Mouse (Mus musculus): ENCODE data around the gene Zfp58.

- TF ChIP-seq POLR2A (IDR thresholded peaks at IDR 0.05; ENCODE audit: low read depth, low read length), result no peak
- TF ChIP-seq CTCF (conservative IDR thresholded peaks at IDR 0.05; ENCODE audit: insufficient read depth, insufficient read length, low read depth, low read length), result no peak
Observed at GRCm38 (mm10) chr13:67483625-67484423, 16.5 kb downstream of the Zfp58 start, which contains the start of gene Zfp874b.
